In genomic region chr2:13195540-13195939, GRCm38 (mm10) we compare ENCODE assay signal across 17 mouse cellular contexts.
"Had no signal": no experiment of that assay in that cellular context is flagged by ENCODE, and none has a peak within 500 bp of the region (broad histone marks: within the 10 kb centered on the region; RNA-seq: fewer than 3 reads in every experiment).

No protein-coding gene starts in this region.

- H3K36me3 ChIP-seq: midbrain, embryonic 13.5 days; midbrain, embryonic 15.5 days; neural tube, embryonic 13.5 days; neural tube, embryonic 15.5 days had no signal

- H3K27me3 ChIP-seq: midbrain, embryonic 13.5 days; midbrain, embryonic 15.5 days; neural tube, embryonic 15.5 days had no signal

- H3K27ac ChIP-seq: midbrain, embryonic 13.5 days; midbrain, embryonic 15.5 days; neural tube, embryonic 13.5 days; neural tube, embryonic 15.5 days had no signal

- H3K9me3 ChIP-seq: midbrain, embryonic 13.5 days; midbrain, embryonic 15.5 days; neural tube, embryonic 13.5 days; neural tube, embryonic 15.5 days had no signal

- H3K4me1 ChIP-seq: midbrain, embryonic 13.5 days; midbrain, embryonic 15.5 days; neural tube, embryonic 13.5 days; neural tube, embryonic 15.5 days had no signal

- DNase-seq: lung, adult 18-20 months; lung, embryonic 14.5 days; lung, postnatal 10 days; lung, postnatal 4 days; retina, postnatal 1 day; right cerebral cortex, adult 18-20 months; right cerebral cortex, postnatal 25 days; right cerebral cortex, postnatal 4 days; spleen, adult 18-20 months; thymus, adult 18-20 months; thymus, postnatal 14 days; thymus, postnatal 36 days had no signal

- H3K9ac ChIP-seq: lung, embryonic 14.5 days; midbrain, embryonic 13.5 days; midbrain, embryonic 15.5 days; neural tube, embryonic 13.5 days; neural tube, embryonic 15.5 days had no signal

- H3K4me2 ChIP-seq: lung, embryonic 14.5 days; midbrain, embryonic 11.5 days; midbrain, embryonic 13.5 days; midbrain, embryonic 15.5 days; neural tube, embryonic 13.5 days; neural tube, embryonic 15.5 days had no signal

- ATAC-seq: midbrain, embryonic 13.5 days; midbrain, embryonic 15.5 days had no signal

- H3K4me3 ChIP-seq: midbrain, embryonic 13.5 days; midbrain, embryonic 15.5 days; neural tube, embryonic 13.5 days; neural tube, embryonic 15.5 days had no signal
